9 mouse cellular contexts compared by ENCODE assay signal in genomic region chr17:31286492-31286891, GRCm38 (mm10). TPM values are rescaled to one million over a fixed set of nuclear protein-coding genes. Genes with fewer than 3 reads are reported as not detected.
DNase-seq lines count a peak whose midpoint lies in the region; ATAC-seq and TF ChIP-seq lines count a peak whose summit lies in the region.
"Had no signal": no experiment of that assay in that cellular context is flagged by ENCODE, and none has a peak within 500 bp of the region (broad histone marks: within the 10 kb centered on the region; RNA-seq: fewer than 3 reads in every experiment).

Gene Slc37a1, plus strand, starts transcription at chr17:31286792.

- no peaks in the 10 kb centered on the region for H3K27me3 ChIP-seq in heart, embryonic 16.5 days (ENCODE audit: control insufficient read depth, insufficient read depth, low read length)
- no peaks in the 10 kb centered on the region for H3K27me3 ChIP-seq in heart, adult 2 months (ENCODE audit: control insufficient read depth, insufficient read depth, low read length)
- H3K27me3 ChIP-seq in neural tube, embryonic 11.5 days (ENCODE audit: control insufficient read depth, insufficient read depth, low read length): no peaks in the 10 kb centered on the region
- H3K27me3 ChIP-seq in hindbrain, embryonic 12.5 days: no peaks in the 10 kb centered on the region
- no peaks in the 10 kb centered on the region for H3K27me3 ChIP-seq in stomach, embryonic 15.5 days (replicated peaks)

- TF ChIP-seq CTCF in heart, adult 2 months (IDR thresholded peaks at IDR 0.05): no peak

- H3K9me3 ChIP-seq in heart, embryonic 16.5 days (replicated peaks; ENCODE audit: control insufficient read depth, low read length): no peaks in the 10 kb centered on the region
- H3K9me3 ChIP-seq in neural tube, embryonic 11.5 days (ENCODE audit: control insufficient read depth, low read length): no peaks in the 10 kb centered on the region
- no peaks in the 10 kb centered on the region for H3K9me3 ChIP-seq in hindbrain, embryonic 12.5 days (replicated peaks)
- H3K9me3 ChIP-seq in stomach, embryonic 15.5 days: no peaks in the 10 kb centered on the region
- H3K9me3 ChIP-seq: embryonic facial prominence, embryonic 10.5 days had no signal

- no peak within 1 kb of the TSS for H3K9ac ChIP-seq in heart, embryonic 16.5 days (ENCODE audit: low read length)
- H3K9ac ChIP-seq in heart, adult 2 months (ENCODE audit: low read depth, low read length): no peak within 1 kb of the TSS
- no peak within 1 kb of the TSS for H3K9ac ChIP-seq in neural tube, embryonic 11.5 days (ENCODE audit: low read length)
- no peak within 1 kb of the TSS for H3K9ac ChIP-seq in hindbrain, embryonic 12.5 days
- no peak within 1 kb of the TSS for H3K9ac ChIP-seq in stomach, embryonic 15.5 days

- H3K79me2 ChIP-seq in heart, adult 2 months (replicated peaks; ENCODE audit: control insufficient read depth, insufficient read depth, low read length): no peaks in the 10 kb centered on the region

- ATAC-seq in heart, embryonic 16.5 days (replicated peaks; ENCODE audit: extremely low read depth, insufficient read depth, low FRiP score): no peak
- no peak for ATAC-seq in neural tube, embryonic 11.5 days (ENCODE audit: insufficient read depth, low FRiP score, low TSS enrichment)
- no peak for ATAC-seq in hindbrain, embryonic 12.5 days (ENCODE audit: low FRiP score)
- no peak for ATAC-seq in stomach, embryonic 15.5 days (ENCODE audit: insufficient read depth, low FRiP score, low read depth)

- no peaks in the 10 kb centered on the region for H3K4me1 ChIP-seq in heart, embryonic 16.5 days (ENCODE audit: control insufficient read depth, insufficient read depth, low read length)
- H3K4me1 ChIP-seq in heart, adult 2 months (ENCODE audit: control insufficient read depth, insufficient read depth, low read length): no peaks in the 10 kb centered on the region
- no peaks in the 10 kb centered on the region; the same call in 1 of the 2 replicates for H3K4me1 ChIP-seq in neural tube, embryonic 11.5 days (ENCODE audit: control insufficient read depth, insufficient read depth, low read length)
- peaks cover 9% of the 10 kb centered on the region for H3K4me1 ChIP-seq in hindbrain, embryonic 12.5 days
- no peaks in the 10 kb centered on the region for H3K4me1 ChIP-seq in stomach, embryonic 15.5 days

- H3K27ac ChIP-seq in heart, embryonic 16.5 days (ENCODE audit: low read length): no peak within 1 kb of the TSS
- H3K27ac ChIP-seq in heart, adult 2 months: no peak within 1 kb of the TSS
- H3K27ac ChIP-seq in neural tube, embryonic 11.5 days (ENCODE audit: low read depth, low read length): no peak within 1 kb of the TSS
- no peak within 1 kb of the TSS for H3K27ac ChIP-seq in hindbrain, embryonic 12.5 days
- no peak within 1 kb of the TSS for H3K27ac ChIP-seq in stomach, embryonic 15.5 days
- H3K27ac ChIP-seq: embryonic facial prominence, embryonic 10.5 days had no signal

- H3K36me3 ChIP-seq in heart, embryonic 16.5 days (ENCODE audit: control insufficient read depth, insufficient read depth): no peaks in the 10 kb centered on the region
- H3K36me3 ChIP-seq in heart, adult 2 months (ENCODE audit: control insufficient read depth, insufficient read depth, low read length): no peaks in the 10 kb centered on the region
- H3K36me3 ChIP-seq in neural tube, embryonic 11.5 days (ENCODE audit: control insufficient read depth, insufficient read depth, low read length): no peaks in the 10 kb centered on the region
- H3K36me3 ChIP-seq in hindbrain, embryonic 12.5 days: no peaks in the 10 kb centered on the region
- H3K36me3 ChIP-seq in stomach, embryonic 15.5 days: no peaks in the 10 kb centered on the region
- H3K36me3 ChIP-seq: embryonic facial prominence, embryonic 10.5 days had no signal

- WGBS in heart, embryonic 16.5 days: 97% methylated on average over 1 of the region's 1 CpGs
- 100% methylated on average over 1 of the region's 1 CpGs for WGBS in heart, adult 2 months
- 94% methylated on average over 1 of the region's 1 CpGs for WGBS in neural tube, embryonic 11.5 days
- 85% methylated on average over 1 of the region's 1 CpGs for WGBS in hindbrain, embryonic 12.5 days
- 92% methylated on average over 1 of the region's 1 CpGs for WGBS in stomach, embryonic 15.5 days

- DNase-seq in heart, adult 2 months: no peak
- no peak for DNase-seq in neural tube, embryonic 11.5 days (ENCODE audit: low spot score)
- no peak for DNase-seq in neural tube, embryonic 10.5 days (ENCODE audit: extremely low spot score, low spot score)
- no peak for DNase-seq in layer of hippocampus, postnatal 14 days (ENCODE audit: low spot score in 2 of 2)
- DNase-seq in right cerebral cortex, postnatal 10 days (ENCODE audit: low spot score in 2 of 2): no peak

- no peak within 1 kb of the TSS for H3K4me3 ChIP-seq in heart, embryonic 16.5 days (ENCODE audit: low read length)
- no peak within 1 kb of the TSS for H3K4me3 ChIP-seq in heart, adult 2 months
- no peak within 1 kb of the TSS for H3K4me3 ChIP-seq in neural tube, embryonic 11.5 days (ENCODE audit: low read depth, low read length)
- no peak within 1 kb of the TSS for H3K4me3 ChIP-seq in hindbrain, embryonic 12.5 days
- H3K4me3 ChIP-seq in stomach, embryonic 15.5 days (replicated peaks): no peak within 1 kb of the TSS
- H3K4me3 ChIP-seq: embryonic facial prominence, embryonic 10.5 days had no signal

- intact Hi-C loops in heart, adult 2 months (cut with DNase I): no loop called here

- no peak within 1 kb of the TSS for H3K4me2 ChIP-seq in heart, embryonic 16.5 days (ENCODE audit: low read depth, low read length)
- no peak within 1 kb of the TSS for H3K4me2 ChIP-seq in neural tube, embryonic 11.5 days (ENCODE audit: low read depth)
- no peak within 1 kb of the TSS for H3K4me2 ChIP-seq in hindbrain, embryonic 12.5 days (replicated peaks)
- no peak within 1 kb of the TSS for H3K4me2 ChIP-seq in stomach, embryonic 15.5 days

- TF ChIP-seq POLR2A in heart, adult 2 months (IDR thresholded peaks at IDR 0.05; ENCODE audit: insufficient read depth, low read depth, low read length): no peak

- no peak for TF ChIP-seq EP300 in heart, adult 2 months (IDR thresholded peaks at IDR 0.05; ENCODE audit: insufficient read depth, low read depth, low read length)

RNA-seq across cellular contexts. Expression of gene Slc37a1, which starts in this region (rescaled TPM):
- polyA plus RNA-seq in heart, embryonic 16.5 days (2015; fragmentation: Nextera tagmentation; extraction: Ambion mirVana): 10.0 and 10.5 TPM in 2 replicates
- 1 to 10 TPM; 7.3 to 9.1 TPM for total RNA-seq in heart, adult 2 months (2021)
- 18.7 and 19.7 TPM in 2 replicates for polyA plus RNA-seq in heart, adult 2 months (2012; rRNA removed)
- 11.2 and 13.9 TPM in 2 replicates for polyA plus RNA-seq in neural tube, embryonic 11.5 days (2014; fragmentation: Nextera tagmentation; extraction: Ambion mirVana)
- 15.5 and 15.8 TPM in 2 replicates for polyA plus RNA-seq in hindbrain, embryonic 12.5 days (2016; fragmentation: Nextera tagmentation; extraction: Ambion mirVana)
- polyA plus RNA-seq in stomach, embryonic 15.5 days (2015; fragmentation: Nextera tagmentation; extraction: Ambion mirVana): 12.7 and 14.9 TPM in 2 replicates
- 1 to 10 TPM; 4.2 to 7.0 TPM for total RNA-seq in layer of hippocampus, postnatal 14 days (2021)
